Mouse (Mus musculus): ENCODE data around the gene Ogfod1. TPM values are rescaled to one million over a fixed set of nuclear protein-coding genes. Genes with fewer than 3 reads are reported as not detected.
A peak's percentile ranks its signal among the peaks of the same experiment; 100 is the strongest.

The Ogfod1 gene
- 12.2 and 13.2 TPM in 2 replicates for polyA plus RNA-seq (2014; fragmentation: Nextera tagmentation; extraction: Ambion mirVana)

- DNase-seq (ENCODE audit: low spot score) (peak; percentile 89), ATAC-seq (replicated peaks; ENCODE audit: low FRiP score) (peak; percentile 97)
- Histone ChIP-seq H3K4me1 (replicated peaks; ENCODE audit: control insufficient read depth, insufficient read depth, low read length) (peaks cover 27% of the 10 kb centered on the region), H3K36me3 (ENCODE audit: control insufficient read depth, insufficient read depth, low read length) (no peaks in the 10 kb centered on the region), H3K27me3 (replicated peaks; ENCODE audit: control insufficient read depth, insufficient read depth, low read length) (no peaks in the 10 kb centered on the region), H3K4me2 (peak within 1 kb of the TSS; percentile 87), H3K9me3 (ENCODE audit: control insufficient read depth, low read length) (no peaks in the 10 kb centered on the region), H3K4me3 (ENCODE audit: low read depth, low read length) (peak within 1 kb of the TSS; percentile 74), H3K9ac (ENCODE audit: low read depth, low read length) (peak within 1 kb of the TSS; percentile 70), H3K27ac (ENCODE audit: low read depth, low read length) (peak within 1 kb of the TSS; percentile 74)
- WGBS: under 1% methylated on average over 41 of the region's 41 CpGs
These were observed at the start of gene Ogfod1, which contains the start of gene Nudt21 for GRCm38 (mm10) chr8:94036944-94037524. Ogfod1 (plus strand) TSS chr8:94037198. Nudt21 (minus strand) TSS chr8:94037031.

DNA sequence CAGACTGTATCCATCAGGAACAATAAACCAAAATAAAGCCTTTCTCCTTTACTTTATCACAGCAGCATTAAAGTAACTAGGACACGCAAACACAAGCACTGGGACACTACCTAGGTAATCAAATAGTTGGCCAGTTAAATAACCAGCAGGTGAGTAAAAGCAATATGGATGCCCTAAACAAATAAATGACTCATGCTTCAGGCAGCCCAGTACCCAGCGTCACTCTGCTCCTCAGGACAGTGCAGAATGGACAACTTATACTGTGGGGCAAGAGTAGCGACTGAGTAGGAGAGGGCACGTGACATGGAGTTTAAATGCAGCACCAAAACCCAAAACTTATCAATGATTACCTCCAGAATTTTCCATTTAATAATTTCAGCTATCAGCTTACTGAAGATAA, 47.3 kb upstream of the Ogfod1 start:
- H3K27ac ChIP-seq (ENCODE audit: low read depth, low read length): no peak overlapping the region
- no peak overlapping the region for H3K4me3 ChIP-seq (ENCODE audit: low read depth, low read length)
- peaks cover 3% of the 10 kb centered on the region; the same call in 1 of the 2 replicates for H3K9me3 ChIP-seq (ENCODE audit: control insufficient read depth, low read length)
- H3K9ac ChIP-seq (ENCODE audit: low read depth, low read length): no peak overlapping the region
- H3K4me2 ChIP-seq: no peak overlapping the region
- no peaks in the 10 kb centered on the region for H3K27me3 ChIP-seq (replicated peaks; ENCODE audit: control insufficient read depth, insufficient read depth, low read length)
- DNase-seq (ENCODE audit: low spot score) (no peak), ATAC-seq (replicated peaks; ENCODE audit: low FRiP score) (no peak)
- no peaks in the 10 kb centered on the region for H3K4me1 ChIP-seq (replicated peaks; ENCODE audit: control insufficient read depth, insufficient read depth, low read length)
- 92% methylated on average over 4 of the region's 4 CpGs for WGBS
- peaks cover 23% of the 10 kb centered on the region for H3K36me3 ChIP-seq (ENCODE audit: control insufficient read depth, insufficient read depth, low read length)

DNA sequence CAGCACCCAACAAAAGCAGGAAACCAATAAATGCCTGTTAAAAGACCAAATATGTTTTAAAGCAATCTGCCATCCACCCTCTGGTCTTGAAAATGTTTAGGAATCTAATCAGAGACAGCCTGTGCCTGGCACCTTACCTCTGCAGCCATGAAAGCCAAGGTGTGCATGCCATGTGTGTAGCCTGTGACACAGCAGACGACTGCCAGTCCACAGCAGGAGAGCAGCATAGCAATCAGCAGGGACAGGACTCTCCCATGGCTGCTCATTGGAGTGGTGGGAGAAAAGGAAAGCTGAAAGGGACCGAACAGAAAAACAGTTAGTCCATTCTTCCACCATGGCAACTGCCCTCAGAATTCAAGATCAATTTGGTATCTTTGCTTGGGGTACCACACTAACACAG, 38.0 kb upstream of the Ogfod1 start:
- H3K4me1 ChIP-seq (replicated peaks; ENCODE audit: control insufficient read depth, insufficient read depth, low read length): no peaks in the 10 kb centered on the region
- H3K4me3 ChIP-seq (ENCODE audit: low read depth, low read length): no peak overlapping the region
- 92% methylated on average over 2 of the region's 2 CpGs for WGBS
- H3K27ac ChIP-seq (ENCODE audit: low read depth, low read length): no peak overlapping the region
- no peaks in the 10 kb centered on the region for H3K9me3 ChIP-seq (ENCODE audit: control insufficient read depth, low read length)
- no peaks in the 10 kb centered on the region for H3K27me3 ChIP-seq (replicated peaks; ENCODE audit: control insufficient read depth, insufficient read depth, low read length)
- no peak for DNase-seq (ENCODE audit: low spot score)
- H3K9ac ChIP-seq (ENCODE audit: low read depth, low read length): no peak overlapping the region
- H3K4me2 ChIP-seq: no peak overlapping the region
- ATAC-seq (replicated peaks; ENCODE audit: low FRiP score): no peak
- peaks cover 36% of the 10 kb centered on the region for H3K36me3 ChIP-seq (ENCODE audit: control insufficient read depth, insufficient read depth, low read length)

GRCm38 (mm10) chr8:94004139-94004538, 32.9 kb upstream of the Ogfod1 start:
- peaks cover 20% of the 10 kb centered on the region for H3K36me3 ChIP-seq (ENCODE audit: control insufficient read depth, insufficient read depth, low read length)
- ATAC-seq (replicated peaks; ENCODE audit: low FRiP score) (no peak), DNase-seq (ENCODE audit: low spot score) (no peak)
- peaks cover 2% of the 10 kb centered on the region for H3K4me1 ChIP-seq (replicated peaks; ENCODE audit: control insufficient read depth, insufficient read depth, low read length)
- 90% methylated on average over 9 of the region's 9 CpGs for WGBS
- no peaks in the 10 kb centered on the region for H3K9me3 ChIP-seq (ENCODE audit: control insufficient read depth, low read length)
- H3K27me3 ChIP-seq (replicated peaks; ENCODE audit: control insufficient read depth, insufficient read depth, low read length): no peaks in the 10 kb centered on the region
- H3K9ac ChIP-seq (ENCODE audit: low read depth, low read length): no peak overlapping the region
- H3K4me3 ChIP-seq (ENCODE audit: low read depth, low read length): no peak overlapping the region
- H3K4me2 ChIP-seq: no peak overlapping the region
- H3K27ac ChIP-seq (ENCODE audit: low read depth, low read length): no peak overlapping the region

GRCm38 (mm10) chr8:94009243-94009845, 27.7 kb upstream of the Ogfod1 start:
- WGBS: 48% methylated on average over 15 of the region's 15 CpGs
- Histone ChIP-seq H3K27ac (ENCODE audit: low read depth, low read length) (peak overlapping the region; percentile 40; the same call in 1 of the 2 replicates), H3K4me3 (ENCODE audit: low read depth, low read length) (no peak overlapping the region), H3K4me2 (peak overlapping the region; percentile 93), H3K9me3 (ENCODE audit: control insufficient read depth, low read length) (no peaks in the 10 kb centered on the region), H3K9ac (ENCODE audit: low read depth, low read length) (peak overlapping the region; percentile 56), H3K36me3 (ENCODE audit: control insufficient read depth, insufficient read depth, low read length) (no peaks in the 10 kb centered on the region; the same call in 1 of the 2 replicates), H3K4me1 (replicated peaks; ENCODE audit: control insufficient read depth, insufficient read depth, low read length) (peaks cover 23% of the 10 kb centered on the region), H3K27me3 (replicated peaks; ENCODE audit: control insufficient read depth, insufficient read depth, low read length) (no peaks in the 10 kb centered on the region)
- DNase-seq (ENCODE audit: low spot score) (no peak), ATAC-seq (replicated peaks; ENCODE audit: low FRiP score) (no peak)

DNA sequence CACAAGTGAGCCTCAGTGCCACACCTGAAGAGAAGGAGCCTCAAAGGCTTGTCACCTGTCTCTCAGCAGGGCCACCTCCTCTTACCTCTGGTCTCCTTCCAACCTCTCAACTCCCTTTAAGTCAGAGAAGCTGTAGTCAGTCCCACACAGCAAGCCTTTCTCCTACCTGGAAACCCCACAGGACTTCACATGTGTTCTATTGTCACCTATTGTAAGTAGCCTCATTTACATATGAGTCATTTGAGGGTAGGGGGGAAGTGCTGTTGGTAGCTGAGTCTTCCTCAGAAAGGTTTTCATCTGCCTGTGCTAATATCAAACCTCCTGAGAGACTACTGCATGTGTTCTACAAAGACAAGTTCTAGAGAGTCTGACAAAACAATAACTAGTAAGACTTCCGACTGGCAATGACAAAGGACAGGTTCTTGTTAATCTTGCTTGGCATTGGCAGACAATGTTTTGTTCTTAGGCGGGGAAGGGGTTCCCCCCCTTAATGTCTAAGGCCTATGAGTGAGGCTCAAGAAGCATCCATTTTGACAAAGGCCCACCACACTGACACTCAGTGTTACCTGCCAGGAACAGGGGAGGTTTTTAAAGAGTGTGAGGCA, 26.8 kb upstream of the Ogfod1 start:
- H3K36me3 ChIP-seq (ENCODE audit: control insufficient read depth, insufficient read depth, low read length): 0 out of 2 replicates have a peak, but pooled peaks cover 2% of the 10 kb centered on the region
- no peaks in the 10 kb centered on the region for H3K27me3 ChIP-seq (replicated peaks; ENCODE audit: control insufficient read depth, insufficient read depth, low read length)
- ATAC-seq (replicated peaks; ENCODE audit: low FRiP score) (no peak), DNase-seq (ENCODE audit: low spot score) (no peak)
- H3K9ac ChIP-seq (ENCODE audit: low read depth, low read length): peak overlapping the region; percentile 56
- H3K27ac ChIP-seq (ENCODE audit: low read depth, low read length): 0 out of 2 replicates have a peak overlapping the region, but pooled peaks have one; percentile 4
- 63% methylated on average over 2 of the region's 2 CpGs for WGBS
- no peaks in the 10 kb centered on the region for H3K9me3 ChIP-seq (ENCODE audit: control insufficient read depth, low read length)
- peaks cover 23% of the 10 kb centered on the region for H3K4me1 ChIP-seq (replicated peaks; ENCODE audit: control insufficient read depth, insufficient read depth, low read length)
- peak overlapping the region; percentile 86 for H3K4me3 ChIP-seq (ENCODE audit: low read depth, low read length)
- peak overlapping the region; percentile 93 for H3K4me2 ChIP-seq

DNA sequence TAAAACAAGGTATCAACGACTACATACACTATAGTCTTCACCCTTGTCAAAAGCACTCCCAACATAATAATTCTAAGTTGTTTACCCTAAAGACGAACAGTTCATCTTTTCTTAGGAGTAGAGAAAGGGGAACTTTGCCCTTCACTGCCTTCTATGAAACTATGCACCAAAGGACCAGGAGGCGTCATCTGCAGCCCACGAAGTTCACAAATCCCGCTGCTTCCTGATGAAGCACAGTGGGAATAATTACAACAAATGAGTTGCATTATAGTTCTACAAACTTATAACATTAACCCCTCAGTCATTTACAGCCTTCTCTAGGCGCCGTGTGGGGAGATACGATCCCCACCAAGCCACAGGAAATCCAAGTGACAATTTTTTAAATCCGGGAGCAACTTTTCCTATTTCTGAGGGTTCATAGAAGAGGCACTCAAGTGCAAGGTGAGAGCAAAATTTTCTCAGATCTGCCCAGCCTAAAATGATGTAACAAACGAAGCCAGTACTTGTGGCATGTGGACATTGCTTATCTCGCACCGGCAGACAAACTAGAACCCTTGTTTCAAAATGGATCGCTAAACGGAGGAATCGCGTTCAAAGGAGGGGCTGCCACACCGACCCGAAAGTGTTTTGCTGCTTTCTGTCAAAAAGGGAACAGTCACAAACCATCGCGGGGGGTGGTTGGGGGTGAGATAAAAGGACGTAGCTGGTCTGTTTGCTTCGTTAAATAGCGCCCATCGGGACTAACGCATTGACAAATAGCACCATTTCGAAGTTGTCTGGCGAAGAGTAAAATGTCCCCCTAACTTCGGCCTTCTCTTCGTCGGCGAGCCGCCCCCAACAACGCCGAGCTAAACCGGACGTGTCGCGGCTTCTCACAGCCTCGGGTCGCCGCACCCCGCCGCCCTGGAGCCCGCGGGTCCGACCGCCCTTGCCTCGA, 25.7 kb upstream of the Ogfod1 start:
- Histone ChIP-seq H3K9me3 (ENCODE audit: control insufficient read depth, low read length) (no peaks in the 10 kb centered on the region), H3K27ac (ENCODE audit: low read depth, low read length) (peak overlapping the region; percentile 95), H3K27me3 (replicated peaks; ENCODE audit: control insufficient read depth, insufficient read depth, low read length) (no peaks in the 10 kb centered on the region), H3K36me3 (ENCODE audit: control insufficient read depth, insufficient read depth, low read length) (0 out of 2 replicates have a peak, but pooled peaks cover 2% of the 10 kb centered on the region), H3K4me3 (ENCODE audit: low read depth, low read length) (peak overlapping the region; percentile 86), H3K4me2 (peak overlapping the region; percentile 93), H3K4me1 (replicated peaks; ENCODE audit: control insufficient read depth, insufficient read depth, low read length) (peaks cover 23% of the 10 kb centered on the region), H3K9ac (ENCODE audit: low read depth, low read length) (peak overlapping the region; percentile 93)
- DNase-seq (ENCODE audit: low spot score): no peak
- peak; percentile 35 for ATAC-seq (replicated peaks; ENCODE audit: low FRiP score)
- WGBS: 3% methylated on average over 48 of the region's 48 CpGs

Measured in liver, embryonic 11.5 days (tissue).